Mouse (Mus musculus): ENCODE measurements at regions not wholly inside any gene's neighbourhood (a gene's known extent, or its start where the extent isn't known, plus 50 kb on each side); places are given as distances from the start of the nearest gene placed in this dataset.

DNA sequence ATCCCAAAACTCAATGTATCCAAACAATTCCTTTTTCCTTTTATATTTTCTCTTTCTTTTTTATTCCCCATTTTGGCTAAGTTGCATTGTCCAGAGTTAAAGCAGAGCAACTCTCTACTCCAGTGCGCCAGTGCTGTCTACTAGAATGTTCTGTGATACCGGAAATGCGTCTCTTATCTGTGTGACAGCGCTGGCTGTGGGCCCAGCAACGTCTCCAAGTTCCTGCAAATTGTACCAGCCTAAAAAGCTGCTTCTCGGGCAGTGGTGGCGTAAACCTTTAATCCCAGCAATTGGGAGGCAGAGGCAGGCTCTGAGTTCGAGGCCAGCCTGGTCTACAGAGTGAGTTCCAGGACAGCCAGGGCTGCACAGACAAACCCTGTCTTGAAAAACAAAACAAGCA, 59.4 kb downstream of the Cox18 start:
- DNase-seq = no peak

DNA sequence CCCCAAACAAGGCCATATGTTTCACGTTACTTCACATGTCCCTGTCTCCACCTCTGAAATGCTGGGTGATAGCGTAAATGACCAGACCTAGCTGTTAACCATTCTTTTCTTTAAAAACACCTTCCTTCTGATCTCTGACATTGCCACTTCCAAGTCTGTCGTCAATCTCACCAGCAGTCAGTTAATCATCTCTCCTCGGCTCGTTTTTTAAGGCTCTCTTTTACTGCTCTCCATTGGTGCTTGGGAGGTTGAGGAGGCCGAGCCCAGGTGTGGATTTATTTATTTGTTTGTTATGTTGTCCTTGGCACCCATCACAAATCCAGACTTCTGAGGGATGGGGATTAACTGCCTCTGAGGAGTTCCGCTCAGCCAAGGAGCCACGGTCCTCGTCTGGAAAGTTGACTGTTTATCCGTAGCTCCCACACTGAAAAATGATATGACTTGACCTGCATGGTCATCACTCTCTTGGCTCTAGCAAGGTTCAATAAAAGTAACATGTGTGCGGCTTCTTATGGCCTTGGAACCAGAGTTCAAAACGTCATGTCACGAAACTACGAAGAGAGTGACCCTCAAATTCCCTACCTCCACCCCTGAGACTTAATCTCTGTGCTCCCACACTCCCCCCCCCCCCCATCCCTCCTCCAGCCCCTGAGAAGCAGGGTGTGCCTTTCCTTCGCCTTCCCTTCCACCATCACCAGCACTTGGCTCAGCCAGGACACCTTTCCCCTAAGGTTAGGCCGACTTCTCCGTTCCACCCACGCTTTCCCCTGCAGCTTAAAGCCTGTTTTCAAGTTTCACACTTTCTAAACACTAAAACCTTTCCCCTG, 60.6 kb downstream of the Cox18 start:
- DNase-seq = no peak

DNA sequence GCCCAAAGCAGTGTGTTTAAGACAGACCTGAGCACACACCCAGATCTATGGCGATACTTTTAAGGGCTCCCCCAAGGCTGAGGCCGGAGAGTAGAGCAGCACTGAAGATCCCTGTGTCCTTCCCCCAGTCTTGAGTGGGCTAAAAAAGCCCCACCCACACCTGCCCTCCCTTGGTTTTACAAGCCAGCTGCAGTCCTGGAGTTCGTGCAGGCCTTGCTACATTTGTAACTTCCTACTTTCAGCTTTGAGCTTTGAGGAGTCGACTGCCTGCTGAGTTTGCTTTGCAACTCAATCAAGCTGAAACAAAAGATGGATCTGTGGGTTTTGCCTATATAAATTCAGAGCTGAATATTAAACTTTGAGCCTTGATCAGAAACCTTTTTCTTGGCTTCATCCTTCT, 63.5 kb downstream of the Cox18 start:
- no peak for DNase-seq

DNA sequence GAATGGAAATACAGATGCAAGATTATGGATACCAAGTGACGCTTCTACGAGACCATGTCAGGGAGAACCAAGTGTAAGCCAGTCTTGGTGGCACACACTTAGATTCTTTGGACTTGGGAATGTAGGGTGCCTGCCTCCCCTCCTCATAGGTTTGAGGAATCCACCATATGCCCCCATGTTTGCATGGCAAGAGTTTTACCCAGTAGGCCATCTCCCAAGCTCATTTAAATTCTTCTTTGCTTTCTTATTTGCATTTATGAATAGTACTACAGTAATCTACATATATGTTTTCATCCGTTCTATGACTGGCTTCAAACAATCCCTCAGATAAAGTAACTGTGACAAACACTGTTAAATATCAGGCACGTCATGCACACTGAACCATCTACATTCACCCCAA, 67.3 kb downstream of the Cox18 start:
- no peak for DNase-seq

DNA sequence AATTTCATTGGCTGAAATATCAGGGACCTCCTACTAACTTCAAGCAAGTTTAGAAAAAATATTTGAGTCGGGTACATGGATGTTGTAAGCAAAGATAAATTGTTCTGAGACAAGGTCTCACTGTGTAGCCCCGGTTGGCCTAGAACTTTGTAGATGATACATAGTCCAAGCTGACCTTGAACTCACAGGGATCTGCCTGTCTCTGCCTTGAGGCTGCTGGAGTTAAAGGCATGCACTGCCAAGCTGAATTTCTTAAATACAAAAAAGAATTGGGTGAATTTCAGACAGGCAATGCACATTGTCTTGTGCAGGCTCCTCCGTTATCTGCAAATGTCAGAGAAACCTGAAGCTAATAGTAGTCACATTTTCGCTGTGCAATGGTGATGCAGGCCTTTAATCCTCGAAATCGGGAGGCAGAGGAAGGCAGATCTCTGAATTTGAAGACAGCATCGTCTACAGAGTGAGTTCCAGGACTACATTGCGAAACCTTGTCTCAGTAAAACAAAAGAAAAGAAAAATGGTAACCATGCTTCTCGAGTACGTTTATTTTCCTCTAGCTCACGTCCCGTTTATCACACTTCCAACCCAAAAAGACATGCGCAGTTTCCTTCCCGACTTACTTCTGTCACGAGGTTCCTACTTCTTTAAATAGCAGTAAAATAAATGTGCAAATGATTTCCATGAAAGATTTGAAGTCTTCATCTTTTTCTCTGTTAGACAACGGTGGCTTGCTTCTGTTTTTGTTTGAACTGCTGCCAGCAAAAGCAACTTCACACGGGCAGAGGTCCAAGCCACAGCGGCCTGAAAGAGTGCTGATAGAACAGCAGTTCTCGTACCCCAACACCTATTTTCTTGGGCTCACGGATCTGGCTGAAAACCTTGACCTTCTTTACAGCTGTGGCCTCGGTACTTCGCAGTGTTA, 73.9 kb downstream of the Cox18 start:
- DNase-seq = peak in 1 of 2 experiments; percentile 8

DNA sequence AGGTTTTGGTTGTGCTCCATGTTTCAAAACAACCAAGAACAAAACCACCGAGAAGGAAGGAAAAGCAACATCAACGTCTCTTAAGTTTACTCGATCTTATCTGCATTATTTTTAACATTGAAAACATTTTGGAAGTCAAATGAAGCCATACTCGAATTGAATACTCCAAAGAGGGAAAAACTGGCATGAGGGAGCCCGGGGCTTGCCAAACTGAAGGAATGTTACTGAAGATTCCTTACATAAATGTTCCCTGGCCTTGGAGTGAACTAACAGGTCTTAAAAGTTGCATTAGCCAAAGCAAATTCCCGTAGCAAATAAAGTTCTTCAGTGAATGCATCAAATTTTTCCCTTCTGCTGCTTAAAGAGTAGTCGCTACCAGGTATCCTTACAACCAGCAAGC, 87.8 kb downstream of the Cox18 start:
- no peak for DNase-seq

DNA sequence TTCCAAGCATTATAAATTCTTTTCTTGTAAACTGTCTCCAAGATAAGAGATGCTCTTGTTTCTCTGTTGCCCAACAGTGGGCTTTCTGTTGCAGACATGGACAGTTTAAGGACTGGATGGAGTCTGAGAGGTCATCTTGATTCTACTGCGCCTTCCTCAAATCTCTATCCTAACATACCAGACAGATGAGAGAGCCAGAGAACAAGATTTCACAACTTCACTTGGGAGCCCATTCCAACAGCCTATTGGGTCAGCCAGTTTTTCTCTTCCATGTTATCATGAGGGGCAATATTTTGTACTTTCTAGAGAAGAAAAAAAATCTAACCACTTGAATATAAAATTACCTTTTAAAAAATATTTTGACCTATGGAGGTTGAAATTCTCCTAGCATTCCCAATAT, 116.8 kb downstream of the Cox18 start:
- DNase-seq = no peak

DNA sequence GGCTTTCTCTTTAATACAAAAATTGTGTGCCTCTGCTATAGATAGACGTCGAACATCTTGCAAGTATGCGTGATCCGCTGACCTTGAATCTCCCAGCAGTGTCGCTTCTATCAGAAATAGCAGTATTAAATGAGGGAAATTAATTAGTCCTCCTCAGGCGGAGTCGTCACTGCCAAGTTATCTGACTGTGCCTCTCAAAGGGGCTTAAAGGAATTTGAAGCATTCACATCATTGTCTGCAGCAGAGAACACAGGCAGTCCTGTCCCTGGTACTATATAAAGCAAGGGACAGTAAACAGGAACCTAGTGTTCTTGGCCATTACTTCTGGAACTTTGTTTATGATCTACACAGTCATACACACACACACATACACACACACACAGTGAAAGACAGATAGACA, 119.1 kb downstream of the Cox18 start:
- no peak for DNase-seq

DNA sequence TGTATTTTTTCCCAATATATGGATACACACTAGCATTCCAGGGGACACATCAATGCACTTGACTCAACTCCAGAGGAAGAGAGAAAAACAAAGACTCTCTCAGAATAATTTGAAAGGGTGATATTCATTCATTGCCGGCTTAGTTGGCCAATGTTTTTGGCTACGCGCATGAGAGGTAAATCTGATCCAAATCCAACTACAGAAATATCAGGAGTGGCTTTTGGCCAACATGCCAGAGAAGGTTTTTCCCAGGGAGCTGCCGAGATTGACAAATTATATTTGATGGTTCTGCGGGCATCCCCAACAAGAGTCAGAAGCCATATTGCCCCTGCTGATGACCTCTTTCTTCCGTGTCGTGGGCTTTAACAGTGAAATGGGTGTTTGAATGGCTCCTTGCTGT, 135.3 kb downstream of the Cox18 start:
- DNase-seq = peak; percentile 5 to 7

DNA sequence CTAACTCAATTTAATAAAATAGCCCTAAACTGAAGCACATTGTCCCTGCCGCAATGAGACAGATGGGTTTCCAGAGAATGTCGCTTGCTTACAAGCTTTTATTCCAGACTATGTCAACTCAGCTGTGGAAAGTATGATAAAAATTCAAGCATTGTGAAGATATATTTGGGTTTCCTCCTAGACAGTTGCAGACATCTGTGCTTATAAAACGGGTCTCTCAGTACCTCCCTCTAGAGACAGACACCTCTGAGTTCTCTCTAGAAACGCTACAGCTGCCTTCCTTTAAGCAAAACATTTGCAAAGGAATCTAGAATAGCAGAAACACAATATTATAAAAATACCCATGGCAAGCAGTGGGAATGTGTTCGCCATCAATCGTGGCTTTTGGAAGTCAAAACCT, 137.3 kb downstream of the Cox18 start:
- no peak for DNase-seq

DNA sequence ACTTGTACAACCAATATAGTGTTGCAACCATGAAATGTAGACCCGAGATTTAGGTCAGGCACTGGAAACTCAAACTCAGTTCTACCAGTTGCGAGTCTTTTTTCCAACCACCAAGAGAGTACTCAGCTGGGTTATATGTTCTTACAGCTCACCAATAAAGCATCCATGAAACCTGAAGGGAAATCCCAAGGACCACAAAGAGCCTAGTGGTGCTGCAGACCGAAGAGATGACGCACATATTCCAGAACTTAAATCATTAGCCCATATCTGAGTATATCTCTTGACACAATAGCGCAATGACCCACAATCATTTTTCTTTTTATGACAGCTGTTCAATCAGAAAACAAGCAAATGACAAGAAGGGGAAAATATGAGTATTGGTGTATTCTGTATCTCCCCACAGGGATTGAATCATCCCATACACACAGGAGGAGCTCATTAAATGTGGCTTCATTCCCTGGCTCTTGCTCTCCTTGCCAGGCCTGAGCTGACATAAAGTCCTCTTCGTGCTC, 146.7 kb downstream of the Cox18 start:
- no peak for DNase-seq

DNA sequence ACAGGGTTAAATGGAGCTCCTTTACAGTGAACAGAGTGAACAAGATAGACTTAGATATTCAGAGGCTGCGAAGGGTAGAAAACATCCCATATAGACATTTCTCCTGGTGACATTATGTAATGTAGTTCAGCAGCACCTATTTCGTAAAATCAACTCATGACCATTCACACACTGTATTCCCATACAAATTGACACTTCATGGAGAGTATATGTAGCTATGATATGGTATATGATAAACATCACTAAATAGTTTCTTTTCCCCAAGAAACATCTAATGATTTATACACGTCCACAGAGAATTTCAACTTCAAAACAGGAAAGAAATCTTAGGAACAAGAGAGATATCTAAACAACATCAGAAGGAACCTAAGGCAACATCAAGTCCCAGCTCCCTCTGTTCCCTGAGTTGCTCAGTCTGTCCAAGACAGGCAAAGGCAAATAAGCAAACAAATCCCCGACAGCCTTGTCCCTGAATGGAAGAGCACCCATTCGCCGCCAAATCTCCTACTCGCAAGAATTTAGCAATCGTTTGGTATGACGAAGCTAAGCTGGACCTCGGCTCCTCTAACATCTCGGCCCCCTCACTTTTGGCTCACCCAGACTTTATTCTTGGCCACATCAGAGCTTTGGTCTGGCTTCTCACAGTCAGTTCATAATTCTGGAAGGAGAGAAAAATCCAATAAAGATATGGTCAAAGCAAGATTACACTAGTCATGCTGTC, 148.0 kb downstream of the Cox18 start:
- no peak for DNase-seq

DNA sequence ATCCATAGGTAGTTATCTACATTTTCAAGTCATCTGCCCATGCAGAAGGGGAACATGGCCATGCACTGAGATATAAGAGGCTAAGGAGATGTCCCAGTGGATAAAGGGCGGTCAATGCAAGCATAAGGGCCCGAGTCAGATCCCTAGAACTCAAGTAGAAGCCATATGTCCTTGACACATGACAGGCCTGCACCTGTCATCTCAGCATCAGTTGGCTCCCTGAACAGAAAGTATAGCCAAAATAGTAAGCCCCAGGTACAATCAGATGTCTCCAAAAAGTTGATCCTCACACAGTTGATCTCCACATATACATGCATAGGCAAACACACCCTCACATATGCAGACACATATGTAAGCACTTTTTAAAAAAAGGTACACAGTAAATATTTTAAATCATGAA, 152.0 kb downstream of the Cox18 start:
- DNase-seq = peak; percentile 13 to 27

DNA sequence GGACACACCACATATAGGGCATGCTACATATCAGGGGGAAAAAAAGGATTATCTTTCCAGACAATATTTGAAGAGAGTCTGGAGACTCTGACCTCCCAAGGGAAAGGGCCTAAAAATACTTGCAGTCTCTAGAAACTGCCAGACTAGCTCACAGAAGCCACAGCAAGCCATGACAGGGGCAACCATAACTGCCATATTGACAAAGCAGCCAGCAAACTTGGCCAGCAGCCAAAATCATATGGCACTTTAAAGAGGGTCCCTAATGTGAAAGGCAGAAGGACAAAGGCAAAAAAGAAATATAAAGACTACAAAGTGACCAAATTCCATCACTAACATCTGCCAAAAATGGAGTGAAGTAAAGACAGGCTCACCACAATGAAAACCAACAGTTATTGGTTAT, 155.2 kb downstream of the Cox18 start:
- no peak for DNase-seq

DNA sequence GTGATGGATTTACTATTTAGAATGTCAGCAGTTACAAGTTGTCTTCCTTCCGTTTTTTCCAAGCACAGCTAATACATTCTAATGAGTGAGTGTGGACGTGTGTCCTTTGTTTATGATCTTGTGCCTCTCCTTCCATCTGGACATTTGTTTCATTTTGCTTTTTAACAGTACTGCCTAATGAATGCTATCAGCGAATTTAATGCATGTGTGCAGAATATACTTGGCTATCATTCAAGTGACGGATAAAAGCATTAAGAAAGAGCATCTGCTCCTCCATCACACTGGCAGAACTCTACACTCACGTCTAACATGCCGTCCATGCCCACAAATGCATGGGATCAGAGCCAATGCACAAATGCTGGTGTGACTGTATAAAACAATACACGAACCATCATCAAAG, 156.0 kb downstream of the Cox18 start:
- no peak for DNase-seq

DNA sequence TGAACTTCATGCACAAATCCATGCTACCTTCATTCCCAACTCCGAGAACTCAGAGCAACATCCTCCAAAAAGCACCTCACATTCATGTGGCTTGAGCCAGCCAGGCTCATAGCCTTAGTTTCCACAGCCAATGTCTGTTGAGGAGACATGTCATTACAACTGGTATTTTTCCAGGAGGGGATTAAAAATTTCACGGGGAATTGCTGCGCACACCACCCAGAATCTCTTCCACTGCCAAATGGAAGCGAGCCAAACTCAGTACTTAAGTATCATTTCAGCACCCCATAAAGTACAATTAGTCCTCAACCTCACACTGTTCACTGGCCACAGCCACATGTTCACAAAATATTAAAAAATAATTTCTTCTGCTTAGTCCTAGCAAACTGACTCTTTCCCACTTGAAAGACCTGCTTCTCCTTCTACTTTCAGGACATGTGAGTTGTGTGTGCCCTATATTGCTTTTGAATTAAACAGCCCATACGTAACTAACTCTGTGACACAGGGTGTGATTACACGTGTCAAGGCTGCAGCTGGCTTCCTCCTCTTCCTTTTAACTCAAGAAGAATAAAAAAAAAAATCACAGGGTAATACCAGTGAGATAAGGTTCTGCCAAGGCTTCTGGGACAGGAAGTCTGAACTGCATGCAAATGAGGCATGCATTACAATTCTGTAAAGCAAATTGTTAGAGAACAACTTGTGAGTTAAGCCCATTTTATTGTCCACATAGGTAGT, 157.8 kb downstream of the Cox18 start:
- no peak for DNase-seq

DNA sequence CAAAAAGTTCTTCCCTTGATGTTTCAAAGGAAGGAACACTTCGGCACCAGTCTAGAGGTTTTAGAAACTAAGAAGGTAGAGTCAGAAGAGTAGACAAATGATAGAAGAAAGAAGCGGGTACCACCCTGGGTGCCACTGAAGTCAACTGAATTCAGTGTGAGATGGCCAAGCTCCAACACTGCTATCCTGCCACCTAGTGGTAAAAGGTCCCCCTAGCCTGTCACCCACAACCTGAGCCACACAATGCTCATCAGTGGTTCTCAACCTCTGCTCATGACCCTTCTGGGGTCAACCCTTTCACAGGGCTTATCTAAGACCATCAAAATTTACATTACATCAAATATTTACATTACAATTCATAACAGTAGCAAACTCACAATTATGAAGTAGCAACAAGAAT, 168.1 kb downstream of the Cox18 start:
- DNase-seq = peak in 1 of 2 experiments; percentile 6

DNA sequence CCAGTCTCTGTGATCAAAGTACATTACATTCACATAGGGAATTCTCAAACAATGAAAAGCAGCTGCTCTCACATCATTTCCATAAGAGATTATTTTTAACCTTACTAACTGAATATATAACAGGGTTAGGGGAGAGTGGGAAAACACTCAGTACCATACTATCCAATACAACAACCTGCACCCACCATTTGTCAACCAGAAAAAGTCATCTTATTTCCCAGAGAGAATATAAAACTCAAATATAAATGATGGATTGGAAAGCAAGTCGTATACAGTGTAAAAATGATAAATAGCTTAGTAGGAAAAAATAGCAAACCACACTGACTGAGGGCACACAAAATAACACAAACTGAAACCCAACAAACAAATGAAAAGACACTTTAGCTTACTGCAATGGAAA, 169.4 kb upstream of the Adamts3 start:
- DNase-seq = no peak

DNA sequence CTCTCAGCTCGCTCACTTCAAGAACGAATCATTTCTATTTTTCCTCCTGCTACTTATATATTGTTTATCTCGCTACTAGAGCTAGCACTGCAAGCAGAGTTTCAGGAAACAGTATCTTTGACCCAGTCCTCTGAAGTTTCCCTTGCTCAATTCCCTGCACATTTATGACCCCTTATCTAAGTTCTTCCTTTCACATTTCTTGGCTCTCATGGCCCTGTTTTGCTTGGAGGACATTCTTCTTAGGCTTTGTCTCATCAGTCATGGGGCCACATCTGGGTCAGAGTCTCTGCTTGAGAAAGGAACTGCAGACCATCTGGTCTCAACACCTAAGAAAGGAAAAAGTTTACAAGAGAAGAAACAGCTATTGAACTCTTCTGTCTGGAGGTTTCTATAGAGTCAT, 166.7 kb upstream of the Adamts3 start:
- DNase-seq = no peak

DNA sequence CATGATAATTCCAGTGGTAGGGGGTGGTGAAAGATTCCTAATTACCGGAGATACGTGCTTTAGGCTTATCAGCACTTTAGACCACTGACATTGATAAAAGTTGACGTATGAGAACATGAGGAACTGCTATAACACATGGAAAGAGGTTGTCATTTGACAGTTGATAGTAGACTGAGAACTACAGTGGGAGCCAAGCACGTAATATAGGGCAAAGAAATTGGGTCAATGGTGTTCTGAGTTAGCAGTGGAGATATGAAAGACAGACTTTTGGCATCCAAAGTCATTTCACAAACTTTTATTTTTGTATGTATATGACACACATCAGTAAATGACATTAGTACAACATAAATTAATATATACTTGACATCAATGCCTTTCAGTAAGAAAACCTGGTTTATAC, 159.6 kb upstream of the Adamts3 start:
- no peak for DNase-seq

DNA sequence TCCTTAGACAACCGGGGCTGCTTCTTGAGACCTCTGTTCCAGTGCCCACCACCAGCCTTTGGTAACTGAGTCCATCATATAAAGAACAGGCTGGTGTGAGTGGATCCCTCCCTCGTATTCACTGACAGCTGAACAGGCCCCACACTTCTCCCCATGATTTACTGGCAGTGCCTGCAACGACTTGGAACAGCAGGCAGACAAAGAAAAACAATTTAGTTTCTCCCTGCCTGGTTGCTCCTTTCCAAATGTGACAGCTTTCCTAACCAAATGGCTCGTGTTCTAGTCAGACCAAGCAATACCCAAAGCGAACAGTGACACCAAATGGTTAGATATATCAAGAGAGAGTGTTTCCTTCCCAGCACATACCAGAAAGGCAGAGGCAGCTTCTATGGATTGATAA, 150.0 kb upstream of the Adamts3 start:
- peak; percentile 16 to 21 for DNase-seq

DNA sequence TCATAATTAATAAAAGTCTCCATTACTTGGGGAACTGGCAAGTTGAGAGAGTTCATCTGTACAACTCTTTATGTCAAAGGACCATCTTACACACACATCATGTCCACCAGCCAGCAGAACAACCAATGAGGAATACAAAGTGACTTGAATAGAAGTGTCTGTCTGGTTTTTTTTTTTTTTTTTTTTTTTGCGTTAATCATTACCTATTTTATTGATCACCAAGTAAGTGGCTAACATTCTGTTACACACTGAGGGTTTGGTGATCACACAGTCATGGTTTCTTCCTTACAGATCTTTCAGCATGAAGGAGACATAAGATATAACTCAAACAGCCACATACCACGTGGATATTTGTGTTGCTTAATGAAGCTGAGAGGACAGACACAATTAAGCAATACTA, 147.6 kb upstream of the Adamts3 start:
- no peak for DNase-seq

DNA sequence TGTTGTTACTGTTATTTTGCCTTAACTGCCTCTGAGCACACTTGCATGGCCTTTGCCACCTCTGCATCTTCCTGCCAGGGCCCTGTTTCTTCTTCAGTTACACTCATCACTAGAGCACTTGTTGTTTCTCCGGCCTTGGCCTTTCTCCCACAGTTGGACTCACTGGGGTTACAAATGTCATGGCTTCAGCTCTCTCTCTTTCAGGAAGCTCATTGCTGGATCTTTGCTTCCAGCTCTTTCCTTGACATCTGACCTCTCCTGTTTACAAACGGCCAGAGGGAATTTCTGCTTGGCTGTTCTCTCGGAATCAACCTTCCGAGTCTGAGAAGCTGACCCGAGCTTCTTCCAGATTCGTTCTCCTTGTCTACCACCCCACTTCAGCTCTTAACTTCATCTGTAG, 146.6 kb upstream of the Adamts3 start:
- no peak for DNase-seq

All from cerebellum, postnatal 25 days (tissue).